Mouse (Mus musculus) erythroid progenitor cell, adult 5-6 weeks (primary cell): ENCODE results near the gene Lrp6. TPM values are rescaled to one million over a fixed set of nuclear protein-coding genes. Genes with fewer than 3 reads are reported as not detected.

Experiments used
- ATAC-seq: replicated peaks from 2 replicates; pipeline ENCODE4 v1.8.0; 2016; ENCODE audit warnings: moderate number of reproducible peaks, mild to moderate bottlenecking, moderate TSS enrichment, inconsistent platforms; ENCODE audit not compliant: poor library complexity, low FRiP score, severe bottlenecking
- total RNA-seq, 2 experiments: library from RNA; stranded (forward) in 1 of 2; stranded (reverse) in 1 of 2; fragments of 150-400 nt in 1 of 2; fragments of 186-747, 209-891 nt in 1 of 2; gene quantifications; 2 replicates each; pipeline versions ENCODE4 v1.2.3 to v1.2.4; 2015 to 2017; ENCODE audit warnings: low replicate concordance in 2 of 2

Gene Lrp6
- total RNA-seq, 2 experiments from 2014 or later: 6.8 to 14.7 TPM

DNA sequence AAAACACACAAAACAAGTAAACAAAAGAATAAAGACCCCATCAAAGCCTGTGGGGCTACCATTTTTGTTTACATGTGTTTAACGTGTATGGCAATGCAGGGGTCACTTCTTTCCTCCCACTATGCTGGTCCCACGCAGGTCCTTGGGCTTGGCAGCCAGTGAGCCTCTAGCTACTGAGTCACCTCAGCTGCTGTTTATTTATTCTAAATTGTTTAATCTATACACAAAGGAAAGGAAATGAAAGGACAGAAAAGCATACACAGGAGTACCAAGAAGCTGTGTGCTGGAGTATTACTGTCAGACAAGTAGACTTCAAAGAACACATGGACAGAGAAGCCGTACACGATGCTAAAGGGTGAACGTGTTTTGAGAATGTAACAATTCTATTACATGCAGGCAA lies 122.8 kb downstream of the Lrp6 start:
- no peak for ATAC-seq

DNA sequence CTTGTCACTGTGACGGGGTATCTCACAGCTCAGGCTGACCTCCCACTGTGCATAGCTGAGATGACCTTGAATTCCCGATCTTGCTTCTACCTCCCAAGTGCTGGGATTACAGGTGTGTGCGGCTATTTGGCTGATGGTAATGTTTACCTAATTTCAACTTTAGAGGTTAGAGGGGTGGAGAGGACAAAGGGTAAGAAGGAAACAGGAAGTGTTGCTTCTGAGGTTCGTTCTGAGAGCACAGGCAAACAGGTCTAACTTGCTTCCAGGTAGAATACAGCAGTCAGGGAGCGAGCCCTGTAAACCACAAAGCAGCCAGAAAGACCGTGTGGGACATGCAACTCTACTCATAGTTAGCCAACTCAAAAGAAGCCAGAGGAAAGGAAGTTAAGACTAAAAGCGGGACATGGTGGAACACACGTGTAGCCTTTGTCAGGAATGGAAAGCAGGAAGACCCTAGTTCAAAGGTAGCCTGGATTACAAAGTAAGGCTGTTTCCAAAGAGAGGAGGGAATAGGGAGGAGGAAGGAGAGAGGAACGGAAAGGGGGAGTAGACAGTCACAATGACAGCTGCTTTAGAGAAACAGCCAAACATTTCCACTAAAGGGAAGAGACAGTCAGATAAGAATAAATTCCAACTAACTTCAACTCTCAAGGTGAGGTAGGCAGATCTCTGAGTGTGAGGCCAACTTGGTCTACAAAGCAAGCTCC lies 123.4 kb downstream of the Lrp6 start:
- ATAC-seq: no peak

DNA sequence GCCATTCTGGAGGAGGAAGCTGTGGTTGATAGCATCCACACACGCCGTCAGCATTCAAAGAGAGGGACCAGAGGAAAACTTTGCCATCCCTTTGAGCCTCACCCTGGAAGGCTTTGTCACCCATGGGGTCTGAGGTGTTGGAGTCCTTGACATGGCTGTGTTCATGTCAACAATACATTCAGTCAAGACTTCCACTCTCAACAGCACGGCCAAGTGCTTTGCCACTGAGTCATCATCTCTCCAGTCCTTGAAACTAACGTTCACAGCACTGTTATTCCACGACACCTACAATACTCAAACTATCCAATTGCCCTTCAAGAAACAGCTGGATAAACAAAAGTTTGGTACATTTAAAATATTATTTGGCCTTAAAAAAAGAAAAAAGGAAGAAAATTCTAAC lies 124.5 kb downstream of the Lrp6 start:
- no peak for ATAC-seq

DNA sequence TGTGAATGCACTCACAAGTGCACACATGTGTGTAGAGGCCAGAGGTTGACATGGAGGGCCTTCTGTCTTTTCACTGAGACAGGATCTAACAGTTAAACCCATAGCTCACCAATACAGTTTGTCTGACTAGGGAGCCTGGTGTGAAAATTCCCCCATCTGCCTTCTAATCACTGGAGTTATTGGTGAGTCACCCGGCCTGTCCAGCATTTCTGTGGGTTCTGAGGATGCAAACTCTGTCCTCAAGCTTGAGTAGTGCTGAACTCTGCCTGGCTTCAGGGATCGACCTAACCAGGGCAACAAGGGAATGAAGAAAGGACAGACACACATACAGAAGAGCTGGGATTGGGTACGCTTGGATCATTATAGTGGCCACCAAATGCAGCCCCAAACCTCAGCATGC lies 125.0 kb downstream of the Lrp6 start:
- no peak for ATAC-seq

DNA sequence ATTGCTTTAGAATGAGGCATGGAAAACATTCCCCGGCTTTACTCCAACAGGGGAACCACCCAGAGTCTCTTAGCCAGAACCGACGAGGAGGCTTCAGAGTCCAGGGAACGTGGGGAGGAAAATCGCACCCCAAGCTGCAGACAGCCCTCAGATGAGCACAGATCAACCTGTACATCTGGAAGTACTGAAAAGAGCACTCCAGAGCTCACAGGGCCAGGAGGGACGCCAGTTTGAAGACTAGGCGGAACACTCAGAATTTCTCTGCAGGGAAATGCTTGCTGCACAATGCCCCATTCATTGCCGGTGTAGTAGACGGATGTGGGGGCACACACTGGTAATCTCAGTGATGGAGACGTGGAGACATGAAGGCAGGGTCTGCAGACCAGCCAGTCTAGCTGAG lies 126.7 kb downstream of the Lrp6 start:
- no peak for ATAC-seq

DNA sequence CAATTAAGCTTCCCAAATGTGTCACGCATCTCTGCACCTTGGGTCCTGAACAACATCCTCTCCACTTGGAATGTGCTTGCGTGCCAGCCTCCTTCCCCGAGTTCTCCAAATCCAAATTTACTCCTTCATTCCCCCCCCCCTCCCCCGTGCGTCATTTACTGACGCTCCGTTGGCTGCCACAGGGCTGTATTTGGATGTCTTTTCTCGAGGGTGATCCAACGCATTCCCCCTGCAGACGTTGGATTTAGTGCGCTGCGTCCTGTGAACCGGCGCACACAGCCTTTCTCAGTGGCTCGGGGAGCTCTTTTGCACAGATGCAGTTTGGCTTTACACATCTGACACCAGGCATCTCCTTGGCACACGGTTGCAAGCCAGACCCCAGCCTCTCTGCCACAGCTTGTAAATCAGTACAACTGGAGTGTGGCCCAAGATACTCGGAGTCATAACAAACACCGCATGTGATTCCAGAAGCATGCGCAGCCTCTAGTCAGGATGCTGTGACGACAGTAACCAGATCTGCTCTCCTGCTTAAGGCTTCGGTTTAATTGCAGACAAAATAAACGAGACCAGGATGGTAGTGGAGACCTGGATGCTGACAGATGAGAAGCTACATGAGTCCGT lies 127.3 kb downstream of the Lrp6 start:
- no peak for ATAC-seq

DNA sequence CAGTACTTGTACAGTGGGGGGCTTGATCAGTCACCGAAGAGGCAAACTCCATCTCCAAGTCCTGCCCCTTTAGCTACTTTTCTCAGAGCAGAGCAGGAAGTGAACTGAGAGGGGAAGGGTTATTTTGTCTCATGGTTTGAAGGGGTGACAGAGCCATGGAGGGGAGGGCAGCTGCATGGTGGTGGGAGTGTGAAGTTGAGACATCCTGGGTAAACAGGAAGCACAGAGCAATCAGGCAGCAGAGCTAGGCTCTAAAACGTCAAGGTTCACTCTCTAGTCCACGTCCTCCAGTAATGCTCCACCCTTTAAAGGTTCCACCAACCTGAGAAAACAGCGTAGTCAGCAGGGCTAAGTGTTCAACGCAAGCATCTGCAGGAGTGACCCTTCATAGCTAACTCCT lies 129.8 kb downstream of the Lrp6 start:
- no peak for ATAC-seq

DNA sequence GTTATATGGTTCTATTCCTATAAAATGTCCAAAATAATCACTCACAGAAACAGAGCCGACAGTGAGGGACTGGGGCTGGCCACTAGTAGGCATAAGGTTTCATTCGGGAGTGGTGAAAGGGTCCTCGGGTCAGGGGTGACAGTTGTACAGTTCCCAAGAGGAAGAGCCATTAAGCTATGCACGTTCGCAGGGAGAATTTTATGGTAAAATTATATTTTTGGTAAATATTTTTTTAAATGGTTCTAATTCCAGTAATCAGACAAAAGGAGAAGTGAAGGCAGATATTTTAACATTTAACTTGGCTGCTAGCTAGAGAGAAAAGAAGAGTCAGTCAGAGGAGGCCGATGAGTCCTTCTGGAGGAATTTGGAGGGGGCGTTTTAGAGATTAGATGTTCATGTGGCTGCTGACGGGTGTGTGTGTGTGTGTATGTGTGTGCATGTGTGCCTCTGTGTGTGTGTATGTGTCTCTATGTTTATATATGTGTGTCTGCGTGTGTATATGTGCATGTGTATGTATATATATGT lies 131.8 kb downstream of the Lrp6 start:
- no peak for ATAC-seq

DNA sequence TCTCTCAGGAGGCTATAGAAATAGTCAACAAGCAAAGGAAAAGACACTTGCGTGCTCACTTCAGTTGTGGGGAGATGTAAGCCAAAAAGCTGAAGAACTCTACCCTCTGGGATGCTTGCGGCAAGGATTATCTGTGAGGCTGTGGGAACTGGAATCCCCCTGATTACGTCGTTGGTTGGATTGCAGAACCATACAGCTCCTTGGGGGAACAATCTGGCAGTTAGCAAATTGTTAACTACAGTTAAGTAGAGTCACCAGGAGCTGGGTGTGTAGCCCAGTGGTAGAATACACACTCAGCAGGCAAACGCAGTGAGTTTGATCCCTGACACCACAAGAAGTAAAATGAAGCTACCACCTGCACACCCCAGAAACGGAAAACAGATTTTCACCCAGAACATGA lies 132.7 kb downstream of the Lrp6 start:
- ATAC-seq: no peak

DNA sequence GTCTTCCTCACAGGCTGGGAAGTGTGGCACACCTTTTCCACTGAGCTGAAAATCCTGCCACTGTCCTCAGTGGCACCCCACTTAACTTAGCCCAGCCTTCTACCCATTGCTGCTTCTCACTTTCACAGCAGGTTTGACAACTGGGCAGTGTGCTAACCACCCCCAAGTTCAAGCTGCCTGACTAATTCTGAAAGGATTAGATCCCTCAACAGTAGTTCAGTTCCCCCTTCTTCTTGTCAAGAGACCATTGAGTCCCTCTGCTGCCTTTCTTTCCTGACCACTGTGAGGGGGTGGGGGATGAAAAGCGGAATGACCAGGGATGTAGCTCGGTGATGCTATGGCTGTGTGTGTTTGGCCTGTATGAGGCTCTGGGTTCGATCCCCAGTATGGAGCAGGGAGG lies 133.5 kb downstream of the Lrp6 start:
- ATAC-seq: no peak

DNA sequence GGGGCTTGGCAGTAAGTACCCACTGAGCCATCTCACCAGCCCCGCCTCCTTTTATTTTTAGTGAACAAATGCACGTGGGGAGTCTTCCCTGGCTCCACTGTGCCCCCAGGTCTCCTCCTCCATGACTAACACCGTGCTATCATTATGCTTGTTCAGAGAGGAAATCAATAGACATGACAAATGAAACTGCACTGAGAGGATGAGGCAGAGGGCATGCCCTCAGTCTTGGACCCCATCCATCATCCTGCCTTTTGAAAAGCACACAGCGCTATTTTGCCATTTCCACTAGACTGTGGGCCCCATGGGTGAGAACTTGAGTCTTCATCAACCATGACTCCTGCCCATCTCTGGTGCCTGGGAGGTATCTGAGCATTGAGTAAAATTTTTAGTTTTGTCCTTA lies 135.2 kb downstream of the Lrp6 start:
- ATAC-seq: no peak

DNA sequence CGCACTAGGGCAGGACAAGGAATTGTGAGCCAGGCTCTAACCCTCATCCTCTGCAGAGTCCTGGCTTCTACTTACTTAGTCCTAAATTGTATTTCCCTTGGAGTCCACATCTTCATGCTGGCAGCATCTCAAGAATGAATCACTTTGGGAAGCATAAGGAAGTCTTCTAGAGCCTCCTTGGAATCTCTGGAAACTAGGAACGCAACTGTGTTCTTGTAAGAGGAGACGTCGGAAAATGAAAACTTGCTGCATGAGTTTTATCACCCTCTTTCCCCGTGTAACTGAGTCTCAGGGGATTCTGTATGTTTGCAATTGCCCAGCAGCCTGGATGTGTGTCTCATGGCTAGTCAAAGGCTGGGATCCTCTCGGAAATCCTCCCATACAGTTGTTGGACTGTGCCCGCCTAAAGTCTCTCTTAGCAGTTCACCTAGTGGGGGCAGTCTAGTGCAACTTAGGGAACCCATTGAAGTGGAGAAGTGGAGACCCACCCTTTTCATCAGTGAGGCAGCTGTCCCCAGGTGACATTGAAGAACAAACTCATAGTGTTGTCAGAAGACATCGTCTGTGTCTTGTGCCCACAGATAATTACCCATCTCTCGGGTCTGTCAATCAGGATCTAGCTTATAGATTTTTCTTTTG lies 136.5 kb downstream of the Lrp6 start:
- ATAC-seq: no peak

DNA sequence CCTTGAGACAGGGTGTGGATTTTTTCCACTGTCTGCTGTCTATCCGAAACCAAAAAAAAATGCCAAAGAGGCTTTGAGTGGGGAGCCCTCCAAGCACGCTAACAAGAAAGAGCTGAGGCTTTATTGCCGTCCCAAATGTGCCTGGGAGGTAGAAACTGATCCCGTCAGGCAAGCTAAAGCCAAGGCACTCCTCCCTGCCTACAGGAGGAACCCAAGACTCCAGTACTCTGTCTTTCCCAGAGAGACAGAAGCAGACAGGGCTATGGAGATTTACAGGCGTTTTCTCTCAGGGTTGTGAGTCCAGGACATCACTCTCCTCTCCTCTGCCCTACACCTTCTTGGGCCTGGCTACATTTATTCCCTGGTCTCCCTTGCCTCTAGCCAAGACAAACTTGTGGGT lies 138.3 kb downstream of the Lrp6 start:
- no peak for ATAC-seq

DNA sequence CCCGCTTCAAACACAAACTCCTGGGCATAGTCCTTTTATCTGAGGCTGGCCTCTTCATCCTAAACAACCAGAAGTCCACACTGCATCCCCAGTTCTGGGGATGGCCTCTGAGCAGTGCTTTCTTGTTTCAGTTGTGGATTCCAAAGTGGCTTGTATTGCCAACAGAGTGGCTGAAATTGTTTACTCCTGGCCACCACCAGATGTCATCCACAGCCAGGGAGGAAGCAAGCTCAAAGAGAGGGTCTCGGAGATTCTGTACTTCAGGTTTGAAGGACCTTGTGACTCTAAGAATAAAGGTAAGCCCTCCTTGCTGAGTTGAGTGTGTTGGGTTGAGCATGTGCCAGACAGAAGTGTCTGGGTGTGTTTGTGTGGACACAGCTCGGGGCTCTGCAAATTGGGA lies 139.6 kb downstream of the Lrp6 start:
- no peak for ATAC-seq

DNA sequence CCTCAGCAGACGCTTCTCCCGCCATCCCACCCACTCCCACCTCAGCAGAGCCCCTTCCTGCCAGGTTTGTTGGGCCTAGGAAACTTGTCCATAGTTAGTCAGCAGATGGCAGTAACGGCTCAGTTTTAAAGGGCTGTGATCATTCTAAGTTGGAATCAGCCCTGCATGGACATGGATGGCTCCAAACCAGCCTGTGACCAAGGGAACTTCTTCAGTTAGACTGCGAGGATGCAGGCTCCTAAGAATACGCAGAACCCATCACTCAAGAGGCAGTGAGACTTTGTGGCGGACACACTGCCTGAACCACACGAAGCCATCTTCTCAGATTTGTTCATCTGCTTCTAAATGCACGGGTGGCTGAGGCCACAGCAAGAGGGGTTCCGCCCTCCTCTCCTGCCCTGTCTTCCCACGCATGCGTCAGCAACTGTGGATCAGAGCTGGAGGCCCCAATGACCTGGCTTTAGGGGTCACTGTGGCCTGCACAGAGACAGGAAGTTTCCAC lies 141.5 kb downstream of the Lrp6 start:
- ATAC-seq: no peak

DNA sequence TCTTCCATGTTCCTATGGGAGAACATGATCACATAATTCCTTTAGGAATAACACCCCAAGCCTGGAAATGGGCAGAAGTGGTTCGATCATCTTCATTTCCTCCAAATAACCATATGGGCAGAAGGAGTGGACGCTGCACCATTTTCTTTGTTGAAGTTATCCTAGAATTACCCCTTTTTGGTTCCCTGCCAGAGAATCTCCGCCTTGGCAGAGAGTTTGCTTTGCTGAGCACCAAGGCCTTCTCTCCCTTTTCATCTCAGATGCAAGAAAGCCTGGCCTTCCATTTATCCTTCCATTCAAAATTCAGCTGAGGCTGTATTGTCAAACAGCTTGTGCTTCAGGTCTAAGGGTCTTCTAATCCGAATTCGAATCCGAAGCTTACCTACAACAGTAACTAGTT lies 144.8 kb downstream of the Lrp6 start:
- ATAC-seq: no peak

DNA sequence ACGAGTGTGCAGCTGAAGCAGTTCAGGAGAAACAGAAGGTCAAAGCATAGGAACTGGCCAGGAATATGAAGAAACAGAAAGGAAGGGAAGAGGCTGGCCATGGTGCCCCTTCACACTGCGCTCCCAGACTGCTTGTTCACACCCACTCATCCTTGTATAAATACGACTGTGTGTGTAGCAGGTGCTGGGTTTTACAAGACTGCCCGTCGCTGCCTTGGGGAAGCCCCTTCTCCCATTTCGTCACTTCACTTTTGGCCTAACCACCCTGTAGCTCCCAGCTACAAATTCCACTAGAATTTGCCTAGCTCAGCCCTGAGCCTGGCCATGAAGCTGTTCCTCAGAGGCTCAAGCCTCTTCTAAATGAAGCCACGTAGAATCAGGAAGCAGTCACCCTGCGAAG lies 146.4 kb downstream of the Lrp6 start:
- no peak for ATAC-seq

DNA sequence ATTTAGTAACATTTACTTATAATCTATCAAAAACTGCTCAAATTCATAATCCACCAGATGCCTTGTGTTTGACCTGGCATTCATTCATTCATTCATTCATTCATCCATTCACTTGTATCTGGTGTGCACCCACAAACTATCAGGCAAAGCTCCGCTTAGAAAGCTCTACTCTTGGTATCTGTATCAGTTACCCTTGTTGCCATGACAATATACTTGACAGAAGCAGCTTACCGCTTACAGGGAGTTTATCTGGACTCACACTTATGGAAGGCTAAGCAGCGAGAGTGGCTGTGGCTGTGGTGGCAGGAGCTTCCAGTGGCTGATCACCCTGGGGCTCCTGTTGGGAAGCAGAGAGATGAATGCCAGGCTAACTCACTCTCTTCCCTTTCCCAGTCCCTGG lies 148.9 kb downstream of the Lrp6 start:
- ATAC-seq: no peak

DNA sequence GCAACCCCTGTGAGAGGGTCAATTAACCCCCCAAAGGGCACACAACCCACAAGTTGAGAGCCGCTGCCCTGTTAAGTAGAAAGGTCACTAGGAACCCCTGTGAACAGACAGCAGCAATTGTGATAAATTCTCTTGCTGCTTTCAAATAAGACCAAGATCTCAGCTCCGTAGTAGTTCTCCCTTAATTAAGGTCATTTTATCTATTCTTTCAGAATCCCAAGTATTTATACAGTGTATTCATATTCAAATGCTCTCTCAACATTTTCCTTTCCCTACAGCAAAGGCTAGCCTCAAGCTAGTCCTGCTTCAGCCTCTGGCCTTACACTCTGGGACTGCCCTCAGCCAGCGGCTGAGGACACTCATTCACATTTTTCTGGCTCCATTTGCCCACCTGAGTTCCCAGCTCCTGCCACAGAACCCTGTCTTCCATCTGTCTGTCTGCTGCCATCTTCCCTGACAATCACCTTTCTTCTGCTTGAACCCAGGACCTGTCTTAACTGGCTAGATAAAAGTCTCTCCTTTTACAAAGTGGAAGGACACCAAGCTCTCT lies 150.1 kb downstream of the Lrp6 start:
- ATAC-seq: no peak

DNA sequence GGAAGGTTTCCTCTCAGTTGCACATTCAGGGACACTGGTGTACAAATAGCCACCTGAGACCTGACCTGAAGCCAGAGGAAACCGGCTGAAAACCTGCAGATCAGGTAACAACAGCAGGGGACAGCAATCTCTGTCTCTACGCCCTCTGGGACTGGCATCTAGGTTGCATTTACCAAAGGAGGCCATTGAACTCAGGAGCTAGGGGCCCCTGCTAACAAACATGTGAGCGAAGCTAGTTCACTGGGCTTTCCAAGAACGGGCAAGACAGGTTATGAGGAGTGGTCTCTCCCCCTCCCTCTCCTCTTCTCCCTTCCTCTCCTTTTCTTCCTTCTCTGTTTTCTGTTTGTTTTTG lies 152.3 kb downstream of the Lrp6 start:
- ATAC-seq: no peak
